Mouse (Mus musculus) heart, postnatal 0 days (tissue): ENCODE data around the gene Sema6d. TPM values are rescaled to one million over a fixed set of nuclear protein-coding genes. Genes with fewer than 3 reads are reported as not detected.

ENCODE experiments used
- ATAC-seq: fragments of 200-750 bp; cut with Nextera tagmentation; 2 replicates; pipeline ENCODE4 v1.8.0; 2017; ENCODE audit warnings: low read depth, moderate number of reproducible peaks, moderate library complexity; ENCODE audit not compliant: insufficient read depth
- DNase-seq: peaks from one replicate; pipeline ENCODE4 v3.0.0-alpha.2; 2016; ENCODE audit warnings: low spot score
- H3K27ac ChIP-seq: fragments of 300-500 bp; sonication (generic); 2 replicates; pipeline ENCODE4 v1.5.1; 2014; ENCODE audit warnings: low read depth, mild to moderate bottlenecking
- H3K27me3 ChIP-seq: fragments of 300-500 bp; sonication (generic); 2 replicates; pipeline ENCODE4 v1.6.1; 2014; ENCODE audit warnings: low read length, mixed read lengths; ENCODE audit not compliant: control insufficient read depth, insufficient read depth
- H3K36me3 ChIP-seq: fragments of 300-500 bp; sonication (generic); replicated peaks from 2 replicates; pipeline ENCODE4 v1.6.1; 2014; ENCODE audit warnings: low read length, mixed read lengths; ENCODE audit not compliant: control insufficient read depth, insufficient read depth
- H3K4me1 ChIP-seq: fragments of 300-500 bp; sonication (generic); 2 replicates; pipeline ENCODE4 v1.6.1; 2014; ENCODE audit warnings: antibody characterized with exemption; ENCODE audit not compliant: control insufficient read depth, insufficient read depth
- H3K4me2 ChIP-seq: fragments of 300-500 bp; sonication (generic); 2 replicates; pipeline ENCODE4 v1.6.1; 2014; ENCODE audit warnings: low read depth, mild to moderate bottlenecking, low read length, moderate library complexity
- H3K4me3 ChIP-seq: fragments of 300-500 bp; sonication (generic); 2 replicates; pipeline ENCODE4 v1.5.1; 2014; ENCODE audit warnings: low read depth, low read length
- H3K9ac ChIP-seq: fragments of 300-500 bp; sonication (generic); replicated peaks from 2 replicates; pipeline ENCODE4 v1.6.1; 2014; ENCODE audit warnings: low read depth, low read length, mixed read lengths
- H3K9me3 ChIP-seq: fragments of 300-500 bp; sonication (generic); replicated peaks from 2 replicates; pipeline ENCODE4 v1.6.1; 2016; ENCODE audit warnings: low read length; ENCODE audit not compliant: control insufficient read depth
- CTCF ChIP-seq: IDR thresholded peaks from 2 replicates; pipeline ENCODE4 v1.5.1; 2016; ENCODE audit warnings: antibody characterized with exemption, control low read depth, low read depth
- EP300 ChIP-seq: IDR thresholded peaks from 2 replicates; pipeline ENCODE4 v1.6.1; 2016; ENCODE audit warnings: antibody characterized with exemption, low read depth
- WGBS: fragments of 180-500 bp; shearing (Covaris S2); extraction: QIAGEN DNeasy Blood & Tissue Kit; methylation state at CpG from one replicate; pipeline ENCODE4 v1.1.7; 2014; 5-methylcytosine and 5-hydroxymethylcytosine counted together
- polyA plus RNA-seq: library from polyadenylated mRNA; unstranded; fragments of >200 nt; fragmentation: Nextera tagmentation; extraction: Ambion mirVana; gene quantifications from 2 replicates; pipeline ENCODE4 v1.2.1, GENCODE M21; 2015
- total RNA-seq: library from RNA; depleted of rRNA; stranded (reverse); fragments of >200 nt; gene quantifications from 2 replicates; pipeline ENCODE4 v1.2.3, GENCODE M21; 2014; ENCODE audit warnings: low replicate concordance

Sema6d gene
- total and polyA plus RNA-seq, 2 experiments from 2014 or later: 8.7 to 28.8 TPM

DNA sequence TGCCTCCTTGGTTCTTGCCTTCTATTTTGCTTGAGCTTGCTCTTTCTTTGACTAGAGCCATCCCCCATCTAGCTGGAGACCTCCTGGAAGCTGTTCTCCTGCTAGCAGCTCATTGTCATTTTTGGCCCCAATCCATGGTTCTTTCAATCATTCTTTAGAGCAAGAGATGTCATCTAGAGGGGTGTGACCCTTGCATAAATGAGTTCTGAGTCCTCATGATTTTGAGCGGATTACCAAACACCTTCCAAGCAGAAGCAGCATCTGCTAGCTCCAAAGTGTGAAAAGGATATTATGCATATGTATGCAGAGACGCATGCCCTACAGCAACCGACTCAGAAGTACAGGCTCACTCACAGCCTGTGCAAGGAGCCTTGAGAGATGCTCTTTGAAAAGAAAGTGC lies 201.4 kb downstream of the Sema6d start:
- TF ChIP-seq EP300 (no peak), CTCF (no peak)
- no peak overlapping the region for H3K27ac ChIP-seq
- no peak overlapping the region for H3K4me2 ChIP-seq
- no peaks in the 10 kb centered on the region for H3K4me1 ChIP-seq
- no peaks in the 10 kb centered on the region for H3K27me3 ChIP-seq
- H3K36me3 ChIP-seq: no peaks in the 10 kb centered on the region
- DNase-seq (no peak), ATAC-seq (no peak)
- H3K9ac ChIP-seq: no peak overlapping the region
- no peaks in the 10 kb centered on the region for H3K9me3 ChIP-seq
- WGBS: 85% methylated on average over 3 of the region's 3 CpGs
- no peak overlapping the region for H3K4me3 ChIP-seq

GRCm38 (mm10) chr2:124293601-124294000 lies 203.8 kb downstream of the Sema6d start:
- Histone ChIP-seq H3K27me3 (no peaks in the 10 kb centered on the region), H3K27ac (no peak overlapping the region), H3K36me3 (no peaks in the 10 kb centered on the region), H3K4me2 (no peak overlapping the region), H3K9ac (no peak overlapping the region), H3K9me3 (no peaks in the 10 kb centered on the region), H3K4me1 (peaks cover 3% of the 10 kb centered on the region; the same call in 1 of the 2 replicates), H3K4me3 (no peak overlapping the region)
- TF ChIP-seq EP300 (no peak), CTCF (no peak)
- 77% methylated on average over 2 of the region's 2 CpGs for WGBS
- DNase-seq: peak; percentile 18
- peak; percentile 39; the same call in 1 of the 2 replicates for ATAC-seq

DNA sequence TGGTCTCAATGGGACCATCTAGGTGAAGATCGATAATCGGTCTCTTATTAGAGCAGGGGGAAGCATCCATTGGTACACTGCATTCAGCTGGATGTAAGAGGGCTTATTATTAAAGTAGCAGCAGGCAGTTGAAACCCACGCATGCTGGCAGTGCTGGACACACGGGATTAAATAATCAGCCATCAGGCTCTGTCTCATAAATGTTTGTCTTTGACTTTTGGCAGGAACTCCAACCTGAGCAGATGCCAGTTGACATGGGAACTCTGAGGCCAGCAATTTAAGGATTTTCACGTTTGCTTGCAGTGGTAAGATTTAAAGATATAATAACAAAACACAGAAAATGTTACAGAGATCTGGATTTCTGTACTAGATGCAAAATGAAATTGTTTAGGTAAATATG lies 208.6 kb downstream of the Sema6d start:
- no peak for DNase-seq
- no peak overlapping the region for H3K9ac ChIP-seq
- peaks cover 3% of the 10 kb centered on the region; the same call in 1 of the 2 replicates for H3K4me1 ChIP-seq
- no peaks in the 10 kb centered on the region for H3K27me3 ChIP-seq
- H3K4me2 ChIP-seq: no peak overlapping the region
- no peak for TF ChIP-seq CTCF
- no peak for TF ChIP-seq EP300
- ATAC-seq: no peak
- no peak overlapping the region for H3K4me3 ChIP-seq
- no peaks in the 10 kb centered on the region for H3K9me3 ChIP-seq
- WGBS: 43% methylated on average over 5 of the region's 5 CpGs
- no peaks in the 10 kb centered on the region for H3K36me3 ChIP-seq
- no peak overlapping the region for H3K27ac ChIP-seq

DNA sequence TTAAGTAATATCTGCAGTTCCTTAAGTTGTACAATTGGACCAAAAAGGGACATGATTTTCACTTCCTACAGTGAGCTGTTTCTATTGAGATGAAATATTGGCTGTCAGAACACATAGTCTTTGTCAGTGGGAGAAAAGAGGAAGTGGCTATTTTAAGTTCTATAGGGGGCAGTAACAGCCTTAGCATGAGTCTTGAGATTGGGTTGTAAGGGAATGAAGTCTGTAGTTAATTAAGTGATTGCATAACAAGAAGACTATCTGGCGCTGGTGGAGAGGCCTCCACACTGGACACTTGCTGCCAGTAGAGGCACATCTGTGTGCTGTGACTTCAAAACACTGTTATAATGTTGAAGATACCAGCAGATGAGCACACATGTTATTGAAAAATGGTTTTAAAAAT lies 209.1 kb downstream of the Sema6d start:
- TF ChIP-seq CTCF (peak; percentile 46), EP300 (no peak)
- Histone ChIP-seq H3K4me1 (peaks cover 3% of the 10 kb centered on the region; the same call in 1 of the 2 replicates), H3K9me3 (no peaks in the 10 kb centered on the region), H3K27me3 (no peaks in the 10 kb centered on the region), H3K4me3 (no peak overlapping the region), H3K36me3 (no peaks in the 10 kb centered on the region), H3K27ac (no peak overlapping the region), H3K9ac (no peak overlapping the region), H3K4me2 (no peak overlapping the region)
- ATAC-seq (no peak; the same call in 1 of the 2 replicates), DNase-seq (peak; percentile 43)
- 48% methylated on average over 1 of the region's 1 CpGs for WGBS

DNA sequence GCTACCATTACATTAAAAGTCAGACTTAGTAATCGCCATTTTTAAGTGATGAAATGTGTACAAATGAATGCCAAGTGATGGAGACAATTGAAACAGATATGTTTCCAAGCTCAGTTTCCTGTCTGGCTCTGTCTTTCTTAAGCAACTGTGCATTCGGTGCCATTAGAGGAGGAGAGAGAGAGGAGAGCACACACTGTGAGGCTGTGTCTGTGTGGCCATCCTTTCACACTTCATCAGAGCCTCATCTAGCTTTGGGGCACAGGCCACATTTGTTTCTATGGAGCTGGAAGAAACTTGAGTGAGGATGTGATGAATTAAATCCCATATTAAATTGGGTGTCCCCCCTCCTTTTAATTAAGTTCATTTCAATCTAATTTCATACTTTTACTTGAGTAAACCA lies 218.8 kb downstream of the Sema6d start:
- H3K36me3 ChIP-seq: no peaks in the 10 kb centered on the region
- no peak overlapping the region for H3K27ac ChIP-seq
- ATAC-seq (no peak), DNase-seq (no peak)
- no peaks in the 10 kb centered on the region for H3K9me3 ChIP-seq
- no peaks in the 10 kb centered on the region for H3K4me1 ChIP-seq
- no peak overlapping the region for H3K4me3 ChIP-seq
- no peak overlapping the region for H3K4me2 ChIP-seq
- 45% methylated on average over 2 of the region's 2 CpGs for WGBS
- TF ChIP-seq CTCF: no peak
- TF ChIP-seq EP300: no peak
- no peaks in the 10 kb centered on the region for H3K27me3 ChIP-seq
- H3K9ac ChIP-seq: no peak overlapping the region

DNA sequence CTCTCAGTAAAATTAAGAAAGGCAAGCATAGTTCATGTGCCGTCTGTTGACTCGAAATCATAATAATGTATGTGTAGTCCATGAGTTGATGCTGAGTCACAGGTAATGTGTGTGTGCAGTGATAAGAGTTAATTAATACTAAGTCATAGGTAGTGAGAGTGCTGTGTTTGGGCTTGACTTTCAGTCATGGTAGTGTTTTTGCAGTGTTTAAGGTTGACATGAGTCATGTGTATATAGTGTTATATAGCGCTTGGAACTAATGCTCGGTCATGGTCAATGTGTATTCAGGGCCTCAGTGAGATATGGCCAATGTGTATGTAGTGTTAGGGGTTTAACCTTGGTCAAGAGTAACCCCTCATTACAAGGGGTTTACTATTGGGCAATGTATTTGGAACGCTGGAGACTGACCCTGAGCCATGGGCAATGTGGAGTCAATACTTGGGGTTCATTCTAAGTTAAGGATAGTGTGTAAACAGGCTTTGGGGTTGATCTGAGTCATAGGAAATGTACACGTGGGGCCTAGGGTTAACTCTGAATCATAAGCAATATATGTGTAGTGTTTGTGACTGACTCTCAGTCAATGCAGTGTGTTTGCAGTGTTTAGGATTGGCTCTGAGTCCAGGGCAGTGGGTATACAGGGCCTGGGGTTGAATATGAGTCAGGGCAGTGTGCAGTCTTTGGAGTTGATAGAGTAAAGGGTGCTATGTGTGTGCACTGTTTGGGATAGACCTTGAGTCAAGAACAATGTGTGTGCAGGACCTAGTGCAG lies 219.8 kb downstream of the Sema6d start:
- ATAC-seq (no peak), DNase-seq (no peak)
- Histone ChIP-seq H3K9ac (no peak overlapping the region), H3K27me3 (no peaks in the 10 kb centered on the region), H3K4me1 (no peaks in the 10 kb centered on the region), H3K9me3 (no peaks in the 10 kb centered on the region), H3K4me3 (no peak overlapping the region), H3K27ac (no peak overlapping the region), H3K4me2 (no peak overlapping the region), H3K36me3 (no peaks in the 10 kb centered on the region)
- TF ChIP-seq CTCF (no peak), EP300 (no peak)
- WGBS: 90% methylated on average over 6 of the region's 6 CpGs
